Mouse (Mus musculus): ENCODE data around the gene Nceh1.

The Nceh1 gene

GRCm38 (mm10) chr3:27317288-27318024, 134.7 kb downstream of the Nceh1 start:
- in situ Hi-C loops (cut with MboI, MseI): no loop called here

GRCm38 (mm10) chr3:27319650-27320049, 136.9 kb downstream of the Nceh1 start:
- in situ Hi-C loops (cut with MboI, MseI): no loop called here

- in situ Hi-C loops (cut with MboI, MseI): no loop called here
Measured at GRCm38 (mm10) chr3:27320613-27321495, 138.1 kb downstream of the Nceh1 start.

GRCm38 (mm10) chr3:27322591-27322990, 139.8 kb downstream of the Nceh1 start:
- in situ Hi-C loops (cut with MboI, MseI): no loop called here

GRCm38 (mm10) chr3:27323551-27323950, 140.8 kb downstream of the Nceh1 start:
- in situ Hi-C loops (cut with MboI, MseI): no loop called here

GRCm38 (mm10) chr3:27326633-27327191, 143.9 kb downstream of the Nceh1 start:
- in situ Hi-C loops (cut with MboI, MseI): no loop called here

GRCm38 (mm10) chr3:27330706-27331105, 147.9 kb downstream of the Nceh1 start:
- in situ Hi-C loops (cut with MboI, MseI): loop anchor here (10.0 kb wide), 1 partner anchor 134 kb away; no protein-coding TSS in a partner anchor

Data from regulatory T cell (primary cell).